Mouse (Mus musculus): ENCODE results near the gene Slc12a5. TPM values are rescaled to one million over a fixed set of nuclear protein-coding genes. Genes with fewer than 3 reads are reported as not detected.

Gene Slc12a5
- polyA plus RNA-seq, 1 experiment from 2014 or later: 0.99 TPM

DNA sequence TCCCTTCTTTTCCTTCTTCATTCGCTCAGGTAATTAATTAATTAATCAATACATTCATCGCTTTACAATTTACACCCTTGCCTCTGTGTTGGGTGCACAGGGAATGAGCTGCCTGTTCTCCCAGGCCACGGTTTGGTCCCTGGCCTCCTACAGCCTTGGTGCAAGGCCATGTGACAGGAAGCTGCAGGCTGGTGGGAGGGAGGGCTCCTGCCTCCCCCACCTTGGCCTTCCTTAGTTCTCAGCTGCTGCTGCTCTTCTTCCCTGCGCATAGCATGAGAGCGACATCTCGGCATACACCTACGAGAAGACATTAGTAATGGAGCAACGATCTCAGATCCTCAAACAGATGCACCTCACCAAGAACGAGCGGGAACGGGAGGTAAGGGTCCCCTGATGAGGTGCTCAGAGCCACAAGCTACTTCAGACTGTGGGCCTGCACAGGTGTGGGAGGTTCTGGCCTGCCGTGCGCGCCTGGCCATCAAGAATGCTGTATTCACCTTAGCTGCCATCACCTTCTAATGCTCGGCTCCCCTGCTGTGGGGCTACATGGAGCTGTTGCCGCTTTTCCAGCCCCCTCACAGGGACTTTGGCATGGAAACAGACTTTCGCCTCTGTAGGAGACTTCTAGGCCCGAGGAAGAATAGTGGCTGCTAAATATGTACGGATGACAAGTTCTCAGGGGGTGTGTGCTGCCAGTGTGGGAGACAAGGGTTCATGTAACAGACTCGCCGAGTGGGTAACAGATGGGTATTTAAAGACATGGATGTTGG is 34.2 kb downstream of the Slc12a5 start:
- no peak overlapping the region for H3K27ac ChIP-seq (replicated peaks)
- peaks cover 14% of the 10 kb centered on the region for H3K36me3 ChIP-seq
- no peak for DNase-seq (ENCODE audit: low spot score)
- peaks cover 60% of the 10 kb centered on the region for H3K27me3 ChIP-seq (ENCODE audit: low read depth, poor library complexity, severe bottlenecking)
- H3K4me1 ChIP-seq: peaks cover 29% of the 10 kb centered on the region
- H3K4me3 ChIP-seq: no peak overlapping the region
- no peaks in the 10 kb centered on the region for H3K9me3 ChIP-seq (replicated peaks)
- 54% methylated on average over 21 of the region's 21 CpGs for WGBS

DNA sequence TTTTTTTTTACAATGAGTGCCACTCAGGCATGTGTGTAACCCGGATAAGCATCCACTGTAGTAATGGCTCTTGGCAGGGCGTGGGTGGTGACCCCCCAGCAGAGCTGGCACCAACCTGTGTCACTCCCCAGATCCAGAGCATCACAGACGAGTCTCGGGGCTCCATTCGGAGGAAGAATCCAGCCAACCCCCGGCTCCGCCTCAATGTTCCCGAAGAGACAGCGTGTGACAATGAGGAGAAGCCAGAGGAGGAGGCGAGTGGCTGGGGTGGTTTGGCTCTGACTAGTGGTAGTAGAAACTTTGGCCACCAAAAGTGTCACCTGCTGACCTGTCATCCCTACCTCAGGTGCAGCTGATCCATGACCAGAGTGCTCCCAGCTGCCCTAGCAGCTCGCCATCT is 35.4 kb downstream of the Slc12a5 start:
- no peaks in the 10 kb centered on the region for H3K9me3 ChIP-seq (replicated peaks)
- H3K4me3 ChIP-seq: no peak overlapping the region
- peaks cover 27% of the 10 kb centered on the region for H3K4me1 ChIP-seq
- peaks cover 25% of the 10 kb centered on the region for H3K36me3 ChIP-seq
- no peak overlapping the region for H3K27ac ChIP-seq (replicated peaks)
- WGBS: 62% methylated on average over 11 of the region's 11 CpGs
- no peak for DNase-seq (ENCODE audit: low spot score)
- peaks cover 67% of the 10 kb centered on the region for H3K27me3 ChIP-seq (ENCODE audit: low read depth, poor library complexity, severe bottlenecking)

DNA sequence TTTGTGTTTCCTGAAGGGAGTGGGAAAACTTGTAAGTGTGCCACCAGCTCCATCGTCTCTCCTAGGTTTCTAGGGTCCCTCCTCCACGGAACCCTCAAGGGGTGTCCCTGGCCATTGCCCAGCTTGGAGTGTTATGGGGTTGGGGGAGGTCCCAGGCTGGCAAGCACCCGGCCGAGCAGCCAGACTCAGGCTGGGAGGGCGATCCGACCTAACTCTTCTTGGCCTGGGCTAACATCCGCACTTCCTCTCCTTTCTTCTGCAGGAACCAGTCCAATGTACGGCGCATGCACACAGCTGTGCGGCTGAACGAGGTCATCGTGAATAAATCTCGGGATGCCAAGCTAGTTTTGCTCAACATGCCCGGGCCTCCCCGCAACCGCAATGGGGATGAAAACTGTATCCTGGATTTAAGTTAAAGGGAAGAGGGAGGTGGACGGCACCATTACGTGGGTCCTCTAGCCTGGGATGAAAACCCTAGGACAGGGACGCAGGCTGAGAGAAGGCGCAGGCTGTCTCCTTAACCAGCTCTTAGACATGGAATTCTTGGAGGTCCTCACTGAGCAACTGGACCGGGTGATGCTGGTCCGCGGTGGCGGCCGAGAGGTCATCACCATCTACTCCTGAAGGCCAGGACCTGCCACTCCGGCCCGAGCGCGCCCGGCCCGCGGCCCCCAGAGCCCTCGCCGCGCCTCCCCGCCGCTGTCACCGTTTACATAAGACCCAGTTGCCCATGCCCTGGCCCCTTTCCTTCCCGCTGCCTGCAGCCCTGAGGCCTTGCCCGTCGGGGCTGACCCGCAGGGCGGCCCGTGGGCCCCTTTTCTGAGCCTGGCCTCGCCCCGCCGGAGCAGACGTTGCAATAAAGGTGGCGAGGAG is 36.5 kb downstream of the Slc12a5 start:
- WGBS: 10% methylated on average over 49 of the region's 49 CpGs
- peak overlapping the region; percentile 28; the same call in 1 of the 2 replicates for H3K27ac ChIP-seq (replicated peaks)

DNA sequence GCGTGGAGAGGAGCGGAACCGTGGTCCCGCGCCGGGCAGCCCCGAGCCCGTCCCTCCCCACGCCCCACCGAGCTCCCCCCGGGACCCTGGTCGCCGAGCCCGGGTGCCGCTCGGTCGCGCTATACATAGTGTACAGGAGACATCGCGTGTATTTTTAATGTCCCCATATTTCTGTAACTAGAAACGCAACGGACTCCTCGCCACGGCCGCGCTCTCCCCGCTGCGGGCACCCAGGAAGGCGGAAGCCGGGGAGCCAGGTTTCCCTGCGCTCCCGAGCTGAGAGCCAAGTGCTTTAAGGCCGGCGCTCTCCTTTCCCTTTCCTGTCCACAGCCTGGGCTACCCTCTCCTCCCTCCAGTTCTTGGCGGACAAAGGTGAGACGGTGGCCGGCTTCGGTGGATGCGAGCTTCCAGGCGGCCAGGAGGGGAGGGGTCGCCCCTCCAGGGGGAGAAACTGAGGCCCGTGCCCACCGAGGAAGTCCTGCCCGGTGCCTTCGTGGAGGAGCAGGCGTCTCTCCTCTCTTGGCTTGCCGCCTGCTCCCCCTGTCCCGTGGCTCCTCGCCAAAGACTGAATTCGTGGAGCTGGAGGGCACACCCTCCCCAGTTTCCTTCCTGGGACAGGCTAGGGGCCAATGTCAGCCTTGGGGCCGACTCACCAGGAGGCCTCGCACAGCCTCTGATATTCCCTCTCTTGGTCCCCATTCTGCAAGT is 37.3 kb downstream of the Slc12a5 start:
- peaks cover 67% of the 10 kb centered on the region for H3K27me3 ChIP-seq (ENCODE audit: low read depth, poor library complexity, severe bottlenecking)
- H3K27ac ChIP-seq (replicated peaks): peak overlapping the region; percentile 28; the same call in 1 of the 2 replicates
- H3K9me3 ChIP-seq (replicated peaks): no peaks in the 10 kb centered on the region
- H3K4me3 ChIP-seq: peak overlapping the region; percentile 49
- WGBS: 2% methylated on average over 52 of the region's 52 CpGs
- H3K36me3 ChIP-seq: peaks cover 44% of the 10 kb centered on the region
- peak; percentile 29 for DNase-seq (ENCODE audit: low spot score)
- peaks cover 22% of the 10 kb centered on the region for H3K4me1 ChIP-seq

More for the DNA sequence above, 36.5 kb downstream of the Slc12a5 start:
- peaks cover 67% of the 10 kb centered on the region for H3K27me3 ChIP-seq (ENCODE audit: low read depth, poor library complexity, severe bottlenecking)
- peak; percentile 41 for DNase-seq (ENCODE audit: low spot score)
- H3K4me3 ChIP-seq: peak overlapping the region; percentile 49
- H3K36me3 ChIP-seq: peaks cover 37% of the 10 kb centered on the region
- peaks cover 22% of the 10 kb centered on the region for H3K4me1 ChIP-seq
- H3K9me3 ChIP-seq (replicated peaks): no peaks in the 10 kb centered on the region

DNA sequence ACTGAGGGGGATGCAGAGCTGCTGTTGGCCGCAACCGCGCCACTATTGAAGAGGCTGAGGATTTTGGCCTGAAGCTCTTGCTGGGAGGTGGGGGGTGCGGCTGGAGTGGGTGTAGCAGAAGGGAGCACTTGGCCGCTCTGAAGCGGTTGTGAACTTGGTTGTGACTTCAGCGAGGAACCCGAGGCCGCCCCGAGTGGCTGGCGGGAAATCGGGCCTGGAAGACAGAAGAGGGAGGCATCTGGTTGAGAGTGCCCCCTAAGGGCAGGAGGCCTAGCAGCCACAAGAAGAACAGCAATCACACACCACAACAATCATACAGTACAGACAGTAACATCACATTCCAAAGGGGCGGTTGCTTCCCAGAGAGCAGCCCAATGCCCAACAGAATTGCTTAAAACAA is 41.4 kb downstream of the Slc12a5 start:
- H3K4me1 ChIP-seq: peaks cover 19% of the 10 kb centered on the region
- H3K9me3 ChIP-seq (replicated peaks): no peaks in the 10 kb centered on the region
- no peak overlapping the region for H3K4me3 ChIP-seq
- H3K27ac ChIP-seq (replicated peaks): no peak overlapping the region
- peak; percentile 11 for DNase-seq (ENCODE audit: low spot score)
- peaks cover 36% of the 10 kb centered on the region for H3K27me3 ChIP-seq (ENCODE audit: low read depth, poor library complexity, severe bottlenecking)
- WGBS: 92% methylated on average over 13 of the region's 13 CpGs
- H3K36me3 ChIP-seq: peaks cover 85% of the 10 kb centered on the region

DNA sequence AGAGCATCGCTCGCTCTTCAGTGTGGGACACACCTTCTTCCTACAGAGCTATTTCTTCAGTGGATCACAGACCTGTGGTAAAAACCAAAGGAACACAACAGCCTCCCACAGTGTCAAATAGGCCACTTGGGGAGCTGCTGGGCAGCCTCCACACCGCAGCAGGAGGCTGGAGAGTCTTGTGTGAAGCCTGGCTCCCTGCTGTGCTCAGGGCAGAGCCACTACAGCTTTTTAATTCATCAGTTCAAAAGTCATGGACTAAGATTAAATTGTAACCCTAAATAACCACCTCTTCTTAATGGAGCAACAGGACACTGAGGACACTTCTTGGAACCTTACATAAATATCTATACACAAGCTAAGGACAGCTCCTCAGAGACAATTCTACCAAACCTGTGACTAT is 42.5 kb downstream of the Slc12a5 start:
- Histone ChIP-seq H3K27ac (replicated peaks) (no peak overlapping the region), H3K27me3 (ENCODE audit: low read depth, poor library complexity, severe bottlenecking) (peaks cover 24% of the 10 kb centered on the region), H3K4me3 (no peak overlapping the region), H3K4me1 (peaks cover 8% of the 10 kb centered on the region), H3K9me3 (replicated peaks) (no peaks in the 10 kb centered on the region), H3K36me3 (peaks cover 97% of the 10 kb centered on the region)
- WGBS: 89% methylated on average over 3 of the region's 3 CpGs
- peak; percentile 10 for DNase-seq (ENCODE audit: low spot score)

DNA sequence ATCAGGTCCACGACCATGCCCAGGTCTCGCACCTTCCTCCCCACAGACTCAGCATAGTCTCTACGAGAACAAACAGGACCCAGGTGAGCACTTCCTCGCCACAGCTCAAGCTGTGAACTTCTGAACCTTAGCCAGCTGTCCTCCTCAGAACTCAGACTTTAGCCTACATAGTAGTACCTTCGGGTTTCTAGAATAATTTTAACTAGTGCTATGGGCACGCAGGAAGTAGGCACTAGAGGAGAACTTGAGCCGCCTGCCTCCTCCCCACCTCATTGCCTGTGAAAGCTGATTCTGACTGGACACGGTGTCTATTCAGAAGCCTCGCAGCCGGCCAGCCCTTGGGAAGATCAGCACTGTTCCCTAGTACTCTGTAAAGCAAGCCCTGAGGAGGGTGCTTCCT is 43.6 kb downstream of the Slc12a5 start:
- peak; percentile 10 for DNase-seq (ENCODE audit: low spot score)
- peaks cover 100% of the 10 kb centered on the region for H3K36me3 ChIP-seq
- no peak overlapping the region for H3K27ac ChIP-seq (replicated peaks)
- H3K9me3 ChIP-seq (replicated peaks): no peaks in the 10 kb centered on the region
- no peaks in the 10 kb centered on the region for H3K4me1 ChIP-seq
- H3K27me3 ChIP-seq (ENCODE audit: low read depth, poor library complexity, severe bottlenecking): peaks cover 13% of the 10 kb centered on the region
- H3K4me3 ChIP-seq: no peak overlapping the region
- 89% methylated on average over 10 of the region's 10 CpGs for WGBS

DNA sequence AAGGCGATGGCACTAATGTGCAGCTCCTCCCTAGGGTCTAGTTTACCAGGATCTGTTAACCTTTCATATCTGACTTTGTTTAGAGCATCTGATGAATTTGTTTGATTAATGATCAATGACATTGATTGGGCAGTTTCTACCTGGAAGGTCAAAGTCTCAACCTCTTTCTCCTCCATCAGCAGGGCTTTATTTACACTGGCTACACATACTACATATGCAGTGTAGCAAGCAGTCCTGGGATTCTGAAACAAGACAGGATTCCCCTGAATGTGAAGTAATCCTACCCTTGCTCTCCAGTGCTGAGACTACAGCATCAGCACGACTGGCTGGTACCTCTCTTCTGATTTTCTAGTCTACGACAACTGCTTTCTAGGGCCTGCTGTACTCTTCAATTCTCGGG is 46.2 kb downstream of the Slc12a5 start:
- H3K4me3 ChIP-seq: no peak overlapping the region
- peaks cover 100% of the 10 kb centered on the region for H3K36me3 ChIP-seq
- no peaks in the 10 kb centered on the region for H3K27me3 ChIP-seq (ENCODE audit: low read depth, poor library complexity, severe bottlenecking)
- no peak for DNase-seq (ENCODE audit: low spot score)
- H3K27ac ChIP-seq (replicated peaks): no peak overlapping the region
- H3K9me3 ChIP-seq (replicated peaks): no peaks in the 10 kb centered on the region
- no peaks in the 10 kb centered on the region for H3K4me1 ChIP-seq
- 93% methylated on average over 4 of the region's 4 CpGs for WGBS

DNA sequence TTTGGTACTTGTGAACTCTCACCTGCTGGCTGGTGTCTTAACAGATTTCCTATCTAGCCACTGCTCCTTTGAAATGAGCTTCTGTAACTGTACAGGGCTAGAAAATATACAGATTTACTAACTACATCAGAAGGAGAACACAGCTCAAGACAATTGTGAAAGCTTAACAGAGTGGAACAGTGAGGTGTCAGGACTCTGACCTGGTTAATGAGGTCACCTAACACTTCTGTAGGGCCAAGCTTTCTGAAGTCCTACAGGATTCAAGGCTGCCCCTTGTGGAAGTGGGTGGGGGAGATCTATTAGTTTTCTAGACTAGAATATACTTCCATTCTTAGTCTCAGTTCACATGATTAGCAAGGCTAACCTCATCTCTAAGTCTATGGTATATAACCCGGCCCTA is 47.4 kb downstream of the Slc12a5 start:
- no peak overlapping the region for H3K4me3 ChIP-seq
- WGBS: 90% methylated on average over 1 of the region's 1 CpGs
- no peak for DNase-seq (ENCODE audit: low spot score)
- H3K9me3 ChIP-seq (replicated peaks): no peaks in the 10 kb centered on the region
- peaks cover 100% of the 10 kb centered on the region for H3K36me3 ChIP-seq
- no peak overlapping the region for H3K27ac ChIP-seq (replicated peaks)
- H3K4me1 ChIP-seq: no peaks in the 10 kb centered on the region
- no peaks in the 10 kb centered on the region for H3K27me3 ChIP-seq (ENCODE audit: low read depth, poor library complexity, severe bottlenecking)

DNA sequence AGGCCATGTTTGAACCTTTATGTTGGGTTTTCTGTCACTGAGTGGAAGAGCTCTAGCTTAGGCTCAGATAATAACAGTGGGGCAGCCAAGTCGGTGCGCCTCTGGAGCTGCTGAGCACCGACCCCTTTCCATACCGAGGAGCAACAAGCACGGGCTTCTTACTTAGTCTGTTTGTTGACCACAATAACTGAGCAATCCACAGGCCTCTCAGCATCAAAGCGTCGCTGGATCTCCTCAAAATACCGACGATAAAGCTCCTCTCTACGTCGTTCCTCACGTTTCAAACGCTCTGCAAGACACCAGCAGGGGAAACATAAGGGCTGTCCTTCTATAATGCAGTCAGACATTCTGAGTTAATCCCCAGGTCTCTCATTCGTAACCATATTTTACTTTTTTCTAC is 48.6 kb downstream of the Slc12a5 start:
- Histone ChIP-seq H3K36me3 (peaks cover 100% of the 10 kb centered on the region), H3K27me3 (ENCODE audit: low read depth, poor library complexity, severe bottlenecking) (no peaks in the 10 kb centered on the region), H3K27ac (replicated peaks) (no peak overlapping the region), H3K4me3 (no peak overlapping the region), H3K4me1 (no peaks in the 10 kb centered on the region), H3K9me3 (replicated peaks) (no peaks in the 10 kb centered on the region)
- no peak for DNase-seq (ENCODE audit: low spot score)
- WGBS: 96% methylated on average over 14 of the region's 14 CpGs

DNA sequence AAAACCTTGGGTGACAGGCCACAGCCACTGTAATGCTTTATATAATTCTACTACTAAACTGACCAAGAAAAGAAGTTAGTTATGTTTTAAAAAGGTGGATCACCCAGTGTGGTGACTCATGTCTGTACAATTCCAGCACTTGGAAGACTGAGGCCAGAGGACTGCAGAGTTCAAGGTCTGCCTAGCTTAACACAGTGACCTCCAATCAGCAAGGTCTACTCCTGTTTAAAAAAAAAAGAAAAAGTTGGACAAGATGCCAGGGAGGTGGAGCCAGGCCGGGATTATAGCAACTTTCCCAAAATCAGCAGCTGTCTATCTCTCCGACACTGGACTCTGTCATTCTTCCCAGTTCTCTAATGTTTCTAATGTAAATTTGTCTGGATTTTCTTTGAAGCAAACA is 49.0 kb downstream of the Slc12a5 start:
- Histone ChIP-seq H3K27ac (replicated peaks) (no peak overlapping the region), H3K9me3 (replicated peaks) (no peaks in the 10 kb centered on the region), H3K36me3 (peaks cover 100% of the 10 kb centered on the region), H3K4me3 (no peak overlapping the region), H3K27me3 (ENCODE audit: low read depth, poor library complexity, severe bottlenecking) (no peaks in the 10 kb centered on the region), H3K4me1 (no peaks in the 10 kb centered on the region)
- DNase-seq (ENCODE audit: low spot score): no peak
- whole genome bisulfite sequencing: 94% methylated on average over 2 of the region's 2 CpGs

DNA sequence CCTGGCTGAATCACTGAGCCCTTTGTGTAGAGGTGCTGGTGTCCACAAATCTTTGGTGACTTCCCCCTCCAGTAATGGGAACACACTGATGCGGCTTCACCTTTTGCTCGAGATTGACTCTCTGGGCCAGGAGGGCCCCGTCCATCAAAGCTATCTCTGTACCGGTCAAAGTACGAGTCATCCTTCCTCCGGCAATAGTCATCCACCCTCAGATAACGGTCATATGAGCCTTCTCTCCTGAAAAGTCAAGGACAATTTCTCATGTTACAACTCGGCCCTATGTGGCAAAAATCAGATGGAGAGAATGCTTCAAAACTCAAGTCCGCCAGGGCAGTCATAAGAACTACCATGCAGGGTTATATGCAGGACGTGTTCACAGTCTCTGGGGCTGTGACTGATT is 49.7 kb downstream of the Slc12a5 start:
- Histone ChIP-seq H3K4me1 (no peaks in the 10 kb centered on the region), H3K27me3 (ENCODE audit: low read depth, poor library complexity, severe bottlenecking) (no peaks in the 10 kb centered on the region), H3K9me3 (replicated peaks) (no peaks in the 10 kb centered on the region), H3K36me3 (peaks cover 100% of the 10 kb centered on the region), H3K4me3 (no peak overlapping the region), H3K27ac (replicated peaks) (no peak overlapping the region)
- WGBS: 94% methylated on average over 10 of the region's 10 CpGs
- DNase-seq (ENCODE audit: low spot score): no peak
